Mouse (Mus musculus): ENCODE data around the gene Swap70. TPM values are rescaled to one million over a fixed set of nuclear protein-coding genes. Genes with fewer than 3 reads are reported as not detected.

Swap70 gene
- polyA plus RNA-seq, 1 experiment = 9.8 TPM

GRCm38 (mm10) chr7:110267014-110267413, 45.5 kb downstream of the Swap70 start:
- no peak for TF ChIP-seq POLR2A (IDR thresholded peaks at IDR 0.05; ENCODE audit: extremely low read depth, insufficient read depth, low read length)
- no peak for TF ChIP-seq CTCF (IDR thresholded peaks at IDR 0.05; ENCODE audit: extremely low read depth, insufficient read depth, low read length)
- no peak overlapping the region for H3K4me3 ChIP-seq (ENCODE audit: insufficient read depth, low read length)
- H3K4me1 ChIP-seq (ENCODE audit: control insufficient read depth, insufficient read depth, low read length) = no peaks in the 10 kb centered on the region
- no peak overlapping the region for H3K27ac ChIP-seq (ENCODE audit: insufficient read depth, low read length)

DNA sequence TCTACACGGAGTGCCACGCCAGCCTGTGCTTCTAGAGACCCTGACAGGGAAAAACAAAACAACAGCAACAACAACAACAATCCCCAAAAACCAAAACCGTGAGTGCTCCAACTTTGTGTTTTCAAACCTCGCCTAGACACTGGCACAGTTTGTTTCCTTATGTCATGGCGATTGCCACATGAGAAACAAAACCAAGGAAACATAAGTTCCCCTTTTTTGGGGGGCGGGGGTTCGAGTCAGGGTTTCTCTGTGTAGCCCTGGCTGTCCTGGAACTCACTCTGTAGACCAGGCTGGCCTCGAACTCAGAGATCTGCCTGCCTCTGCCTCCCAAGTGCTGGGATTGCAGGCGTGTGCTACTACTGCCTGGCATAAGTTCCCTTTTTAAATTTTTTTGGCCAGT, 46.5 kb downstream of the Swap70 start:
- Histone ChIP-seq H3K4me3 (ENCODE audit: insufficient read depth, low read length) (no peak overlapping the region), H3K4me1 (ENCODE audit: control insufficient read depth, insufficient read depth, low read length) (no peaks in the 10 kb centered on the region), H3K27ac (ENCODE audit: insufficient read depth, low read length) (no peak overlapping the region)
- TF ChIP-seq POLR2A (IDR thresholded peaks at IDR 0.05; ENCODE audit: extremely low read depth, insufficient read depth, low read length) = no peak
- no peak for TF ChIP-seq CTCF (IDR thresholded peaks at IDR 0.05; ENCODE audit: extremely low read depth, insufficient read depth, low read length)

- Histone ChIP-seq H3K4me3 (ENCODE audit: insufficient read depth, low read length) (no peak overlapping the region), H3K4me1 (ENCODE audit: control insufficient read depth, insufficient read depth, low read length) (no peaks in the 10 kb centered on the region), H3K27ac (ENCODE audit: insufficient read depth, low read length) (no peak overlapping the region)
- TF ChIP-seq POLR2A (IDR thresholded peaks at IDR 0.05; ENCODE audit: extremely low read depth, insufficient read depth, low read length) (no peak), CTCF (IDR thresholded peaks at IDR 0.05; ENCODE audit: extremely low read depth, insufficient read depth, low read length) (no peak)
These were observed 47.0 kb downstream of the Swap70 start for GRCm38 (mm10) chr7:110268511-110268910.

GRCm38 (mm10) chr7:110269777-110270176, 48.3 kb downstream of the Swap70 start:
- Histone ChIP-seq H3K4me1 (ENCODE audit: control insufficient read depth, insufficient read depth, low read length) (no peaks in the 10 kb centered on the region), H3K4me3 (ENCODE audit: insufficient read depth, low read length) (no peak overlapping the region), H3K27ac (ENCODE audit: insufficient read depth, low read length) (no peak overlapping the region)
- TF ChIP-seq CTCF (IDR thresholded peaks at IDR 0.05; ENCODE audit: extremely low read depth, insufficient read depth, low read length) (no peak), POLR2A (IDR thresholded peaks at IDR 0.05; ENCODE audit: extremely low read depth, insufficient read depth, low read length) (no peak)

DNA sequence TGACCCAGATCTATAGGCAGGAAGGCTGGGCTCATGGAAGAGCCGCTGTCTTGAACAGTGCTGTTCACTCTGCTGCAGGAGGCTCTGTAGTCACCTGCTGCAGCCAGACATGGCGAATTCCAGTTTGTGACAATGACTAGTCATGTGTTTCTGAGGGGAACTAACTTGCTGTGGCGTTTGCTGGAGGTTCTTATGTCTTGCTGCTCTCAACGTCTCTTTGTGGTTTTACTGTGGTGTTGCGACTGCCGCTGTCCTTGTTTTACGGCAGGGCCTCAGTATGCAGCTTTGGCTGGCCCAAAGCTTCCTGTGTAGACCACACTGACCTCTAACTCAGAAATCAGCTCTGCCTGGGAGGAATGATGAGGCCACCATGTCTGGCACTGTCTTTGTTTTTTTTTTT, 48.9 kb downstream of the Swap70 start:
- TF ChIP-seq CTCF (IDR thresholded peaks at IDR 0.05; ENCODE audit: extremely low read depth, insufficient read depth, low read length) (no peak), POLR2A (IDR thresholded peaks at IDR 0.05; ENCODE audit: extremely low read depth, insufficient read depth, low read length) (no peak)
- Histone ChIP-seq H3K4me1 (ENCODE audit: control insufficient read depth, insufficient read depth, low read length) (no peaks in the 10 kb centered on the region), H3K27ac (ENCODE audit: insufficient read depth, low read length) (no peak overlapping the region), H3K4me3 (ENCODE audit: insufficient read depth, low read length) (no peak overlapping the region)

- no peak for TF ChIP-seq CTCF (IDR thresholded peaks at IDR 0.05; ENCODE audit: extremely low read depth, insufficient read depth, low read length)
- TF ChIP-seq POLR2A (IDR thresholded peaks at IDR 0.05; ENCODE audit: extremely low read depth, insufficient read depth, low read length) = no peak
- Histone ChIP-seq H3K27ac (ENCODE audit: insufficient read depth, low read length) (no peak overlapping the region), H3K4me1 (ENCODE audit: control insufficient read depth, insufficient read depth, low read length) (no peaks in the 10 kb centered on the region), H3K4me3 (ENCODE audit: insufficient read depth, low read length) (no peak overlapping the region)
These were observed 50.3 kb downstream of the Swap70 start for GRCm38 (mm10) chr7:110271814-110272213.

DNA sequence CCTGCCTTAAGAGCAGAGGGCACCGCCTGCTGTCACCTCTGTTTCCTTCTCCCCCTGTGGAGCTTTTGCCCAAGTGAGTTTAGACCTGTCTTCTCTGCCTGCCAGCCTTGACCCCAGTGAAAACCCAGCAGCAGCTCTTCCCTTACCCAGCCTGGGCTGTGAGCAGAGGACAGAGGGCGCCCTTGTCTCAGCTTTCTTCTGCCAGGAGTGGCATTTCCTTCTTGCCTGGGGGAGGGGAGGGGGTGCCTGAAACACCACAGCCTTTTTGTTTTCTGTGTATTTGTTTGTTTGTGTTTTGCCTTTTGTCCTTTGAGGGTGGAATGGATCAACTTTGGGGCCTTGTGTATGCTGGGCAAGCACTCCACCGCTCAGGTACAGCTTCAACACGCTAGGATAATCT, 50.9 kb downstream of the Swap70 start:
- H3K27ac ChIP-seq (ENCODE audit: insufficient read depth, low read length) = no peak overlapping the region
- H3K4me3 ChIP-seq (ENCODE audit: insufficient read depth, low read length) = no peak overlapping the region
- H3K4me1 ChIP-seq (ENCODE audit: control insufficient read depth, insufficient read depth, low read length) = no peaks in the 10 kb centered on the region
- TF ChIP-seq POLR2A (IDR thresholded peaks at IDR 0.05; ENCODE audit: extremely low read depth, insufficient read depth, low read length) = no peak
- TF ChIP-seq CTCF (IDR thresholded peaks at IDR 0.05; ENCODE audit: extremely low read depth, insufficient read depth, low read length) = no peak

DNA sequence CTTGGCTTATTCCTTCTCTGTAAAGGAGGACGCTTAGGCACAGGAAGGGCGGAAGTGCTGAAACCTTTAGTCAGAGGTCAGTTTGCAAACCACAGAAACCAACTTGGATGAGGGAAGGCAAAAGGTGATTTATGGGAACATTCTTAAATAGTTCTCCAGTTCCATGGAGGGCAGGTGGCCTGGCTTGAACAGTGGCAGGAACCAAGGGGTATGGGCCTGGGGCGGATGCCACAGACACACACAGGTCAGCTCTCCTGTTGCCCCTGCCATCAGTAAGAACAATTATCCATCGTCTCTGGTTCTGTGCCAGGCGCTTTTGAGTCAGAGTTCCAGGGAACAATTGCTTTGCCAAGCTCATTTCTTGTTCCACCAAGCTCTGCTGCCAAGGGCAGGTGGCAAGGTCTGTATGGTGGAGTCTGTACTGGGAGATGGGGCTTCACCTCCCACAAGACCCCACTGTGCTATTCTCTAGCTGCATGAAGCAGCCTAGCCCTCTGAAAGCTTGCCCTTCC, 56.3 kb downstream of the Swap70 start:
- TF ChIP-seq CTCF (IDR thresholded peaks at IDR 0.05; ENCODE audit: extremely low read depth, insufficient read depth, low read length) = no peak
- no peak for TF ChIP-seq POLR2A (IDR thresholded peaks at IDR 0.05; ENCODE audit: extremely low read depth, insufficient read depth, low read length)
- Histone ChIP-seq H3K27ac (ENCODE audit: insufficient read depth, low read length) (no peak overlapping the region), H3K4me3 (ENCODE audit: insufficient read depth, low read length) (no peak overlapping the region), H3K4me1 (ENCODE audit: control insufficient read depth, insufficient read depth, low read length) (no peaks in the 10 kb centered on the region)

- TF ChIP-seq POLR2A (IDR thresholded peaks at IDR 0.05; ENCODE audit: extremely low read depth, insufficient read depth, low read length) (no peak), CTCF (IDR thresholded peaks at IDR 0.05; ENCODE audit: extremely low read depth, insufficient read depth, low read length) (no peak)
These were observed 57.7 kb downstream of the Swap70 start for GRCm38 (mm10) chr7:110279183-110279582.

DNA sequence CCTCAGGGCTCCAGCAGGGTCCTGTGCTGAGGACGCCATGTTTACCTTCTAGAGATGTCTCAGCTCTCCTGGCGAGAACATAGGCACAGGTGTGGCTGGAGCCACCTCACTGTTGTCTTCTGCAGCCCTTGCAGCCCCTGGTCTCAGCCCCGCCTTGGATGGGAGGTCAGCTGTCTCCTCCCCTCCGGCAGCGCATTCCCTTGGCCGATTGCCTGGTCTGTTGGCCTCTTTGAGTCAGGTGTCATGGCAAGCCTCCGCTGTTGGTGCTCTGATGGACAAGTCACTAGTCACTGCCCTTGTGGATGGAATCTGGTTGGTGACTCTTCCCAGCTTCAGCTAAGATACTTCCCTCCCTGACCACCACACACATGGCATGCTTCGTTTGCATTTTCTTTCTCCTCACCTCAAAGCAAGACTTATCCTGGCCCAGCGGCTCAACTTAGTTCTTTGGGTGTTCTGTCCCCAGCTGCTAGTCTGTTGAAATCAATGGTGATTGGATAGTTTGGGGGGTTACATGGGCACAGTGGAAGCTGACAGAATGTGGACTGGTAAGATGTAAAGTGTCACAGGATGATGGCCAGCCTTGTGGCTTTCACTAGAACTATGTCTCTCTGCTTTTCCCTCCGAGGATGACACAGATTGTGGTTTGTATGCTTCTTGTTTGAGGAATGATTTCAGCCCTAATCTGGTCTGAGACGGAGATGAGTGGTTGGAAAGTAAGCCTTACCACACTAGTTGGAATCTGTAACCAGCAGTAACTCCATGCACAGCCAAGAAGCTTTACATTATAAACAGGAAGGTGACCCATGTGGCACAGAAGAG, 60.1 kb downstream of the Swap70 start:
- H3K4me3 ChIP-seq (ENCODE audit: insufficient read depth, low read length) = no peak overlapping the region
- no peaks in the 10 kb centered on the region for H3K4me1 ChIP-seq (ENCODE audit: control insufficient read depth, insufficient read depth, low read length)
- H3K27ac ChIP-seq (ENCODE audit: insufficient read depth, low read length) = no peak overlapping the region
- TF ChIP-seq CTCF (IDR thresholded peaks at IDR 0.05; ENCODE audit: extremely low read depth, insufficient read depth, low read length) (no peak), POLR2A (IDR thresholded peaks at IDR 0.05; ENCODE audit: extremely low read depth, insufficient read depth, low read length) (no peak)

More at GRCm38 (mm10) chr7:110279183-110279582, 57.7 kb downstream of the Swap70 start:
- no peaks in the 10 kb centered on the region for H3K4me1 ChIP-seq (ENCODE audit: control insufficient read depth, insufficient read depth, low read length)
- H3K27ac ChIP-seq (ENCODE audit: insufficient read depth, low read length) = no peak overlapping the region
- no peak overlapping the region for H3K4me3 ChIP-seq (ENCODE audit: insufficient read depth, low read length)

Measured in cortical plate, adult 2 months (tissue).